Mouse (Mus musculus) embryonic facial prominence, embryonic 10.5 days (tissue): ENCODE results near the gene Psip1. TPM values are rescaled to one million over a fixed set of nuclear protein-coding genes. Genes with fewer than 3 reads are reported as not detected.
"Not testable (repeated sequence)": the region's sequence is repeated elsewhere in the genome, so short reads cannot be mapped to it uniquely, and the experiment has no call there.

Experiments used
- DNase-seq: peaks from one replicate; pipeline ENCODE4 v3.0.0-alpha.2; 2017; ENCODE audit warnings: low spot score
- H3K27ac ChIP-seq: fragments of 300-500 bp; sonication (generic); replicated peaks from 2 replicates; pipeline ENCODE4 v1.5.1; 2016; ENCODE audit warnings: mild to moderate bottlenecking
- H3K27me3 ChIP-seq: fragments of 300-500 bp; sonication (generic); replicated peaks from 2 replicates; pipeline ENCODE4 v1.6.1; 2016; ENCODE audit warnings: low read depth, mild to moderate bottlenecking; ENCODE audit not compliant: poor library complexity, severe bottlenecking
- H3K36me3 ChIP-seq: fragments of 300-500 bp; sonication (generic); replicated peaks from 2 replicates; pipeline ENCODE4 v1.6.1; 2016; ENCODE audit warnings: mild to moderate bottlenecking, moderate library complexity
- H3K4me1 ChIP-seq: fragments of 300-500 bp; sonication (generic); 2 replicates; pipeline ENCODE4 v1.6.1; 2016
- H3K4me3 ChIP-seq: fragments of 300-500 bp; sonication (generic); 2 replicates; pipeline ENCODE4 v1.5.1; 2016; ENCODE audit warnings: mild to moderate bottlenecking, moderate library complexity
- H3K9me3 ChIP-seq: fragments of 300-500 bp; sonication (generic); 2 replicates; pipeline ENCODE4 v1.6.1; 2016; ENCODE audit warnings: mild to moderate bottlenecking
- WGBS: fragments of 180-500 bp; shearing (Covaris S2); methylation state at CpG from one replicate; pipeline ENCODE4 v1.1.7; 2016; 5-methylcytosine and 5-hydroxymethylcytosine counted together
- polyA plus RNA-seq: library from polyadenylated mRNA; unstranded; fragments of >200 nt; fragmentation: Nextera tagmentation; extraction: Ambion mirVana; gene quantifications from 2 replicates; pipeline ENCODE4 v1.2.1, GENCODE M21; 2016

Gene Psip1
- polyA plus RNA-seq, 1 experiment from 2014 or later: 278 TPM

DNA sequence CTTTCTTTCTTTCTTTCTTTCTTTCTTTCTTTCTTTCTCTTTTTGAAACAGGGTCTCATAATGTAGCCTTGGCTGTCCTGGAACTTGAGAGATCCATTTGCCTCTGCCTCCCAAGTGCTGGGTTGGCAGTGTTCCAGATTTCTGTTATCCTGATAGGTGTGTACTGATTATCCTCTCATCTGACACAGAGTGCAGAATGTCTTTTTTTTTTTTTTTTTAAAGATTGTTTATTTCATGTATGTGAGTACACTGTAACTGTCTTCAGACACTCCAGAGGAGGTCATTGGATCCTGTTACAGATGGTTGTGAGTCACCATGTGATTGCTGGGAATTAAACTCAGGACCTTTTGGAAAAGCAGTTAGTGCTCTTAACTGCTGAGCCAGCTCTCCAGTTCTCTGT, 33.5 kb upstream of the Psip1 start:
- Histone ChIP-seq H3K4me1 (peaks cover 24% of the 10 kb centered on the region), H3K27ac (no peak overlapping the region), H3K27me3 (no peaks in the 10 kb centered on the region), H3K4me3 (no peak overlapping the region), H3K9me3 (no peaks in the 10 kb centered on the region), H3K36me3 (no peaks in the 10 kb centered on the region)
- DNase-seq: no peak

- 80% methylated on average over 2 of the region's 2 CpGs for WGBS
- Histone ChIP-seq H3K4me1 (peaks cover 19% of the 10 kb centered on the region), H3K9me3 (no peaks in the 10 kb centered on the region), H3K27me3 (no peaks in the 10 kb centered on the region), H3K4me3 (no peak overlapping the region), H3K27ac (no peak overlapping the region), H3K36me3 (no peaks in the 10 kb centered on the region)
- no peak for DNase-seq
Measured at GRCm38 (mm10) chr4:83519148-83519547, 32.9 kb upstream of the Psip1 start.

DNA sequence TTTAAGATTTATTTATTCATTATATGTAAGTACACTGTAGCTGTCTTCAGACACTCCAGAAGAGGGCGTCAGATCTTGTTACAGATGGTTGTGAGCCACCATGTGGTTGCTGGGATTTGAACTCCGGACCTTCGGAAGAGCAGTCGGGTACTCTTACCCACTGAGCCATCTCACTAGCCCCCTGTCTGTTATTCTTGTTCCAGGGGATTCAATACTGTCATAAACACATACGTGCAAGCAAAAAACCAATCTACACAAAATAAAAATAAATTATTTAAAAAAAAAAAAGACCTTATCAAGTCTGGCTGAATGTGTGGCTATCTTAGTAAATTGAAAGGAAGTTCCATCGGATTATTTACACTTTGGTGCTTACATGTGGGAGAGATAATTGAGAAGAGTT, 29.9 kb upstream of the Psip1 start:
- H3K4me3 ChIP-seq, DNase-seq, H3K4me1 ChIP-seq, H3K36me3 ChIP-seq, H3K9me3 ChIP-seq, H3K27me3 ChIP-seq, H3K27ac ChIP-seq: not testable (repeated sequence)
- WGBS: 91% methylated on average over 5 of the region's 6 CpGs

- WGBS: 83% methylated on average over 10 of the region's 10 CpGs
- peaks cover 6% of the 10 kb centered on the region for H3K4me1 ChIP-seq
- no peaks in the 10 kb centered on the region for H3K36me3 ChIP-seq
- no peak overlapping the region for H3K4me3 ChIP-seq
- H3K27ac ChIP-seq: no peak overlapping the region
- DNase-seq: peak; percentile 32
- no peaks in the 10 kb centered on the region for H3K27me3 ChIP-seq
- no peaks in the 10 kb centered on the region for H3K9me3 ChIP-seq
Measured at GRCm38 (mm10) chr4:83514976-83515669, 28.9 kb upstream of the Psip1 start.

DNA sequence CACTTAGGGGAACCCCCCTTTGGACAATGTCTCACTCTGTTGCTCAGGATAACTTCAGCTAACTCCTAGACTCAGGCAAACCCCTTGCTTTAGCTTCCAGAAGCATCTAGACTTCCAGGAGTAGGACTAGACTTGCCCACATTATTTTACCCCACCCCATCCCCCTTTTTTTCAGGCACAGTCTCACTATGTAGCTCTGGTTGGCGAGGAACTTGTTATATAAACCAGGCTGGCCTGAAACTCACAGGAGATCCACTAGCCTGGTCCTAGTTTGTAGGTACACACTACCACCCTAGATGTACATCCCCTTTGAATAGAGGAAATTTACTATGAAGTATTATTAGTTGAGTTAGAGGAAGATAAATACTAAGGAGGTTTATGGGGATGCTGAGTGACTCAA, 27.9 kb upstream of the Psip1 start:
- WGBS: 75% methylated on average over 1 of the region's 1 CpGs
- peaks cover 6% of the 10 kb centered on the region for H3K4me1 ChIP-seq
- no peaks in the 10 kb centered on the region for H3K9me3 ChIP-seq
- H3K27me3 ChIP-seq: no peaks in the 10 kb centered on the region
- H3K27ac ChIP-seq: no peak overlapping the region
- DNase-seq: no peak
- no peak overlapping the region for H3K4me3 ChIP-seq
- no peaks in the 10 kb centered on the region for H3K36me3 ChIP-seq

DNA sequence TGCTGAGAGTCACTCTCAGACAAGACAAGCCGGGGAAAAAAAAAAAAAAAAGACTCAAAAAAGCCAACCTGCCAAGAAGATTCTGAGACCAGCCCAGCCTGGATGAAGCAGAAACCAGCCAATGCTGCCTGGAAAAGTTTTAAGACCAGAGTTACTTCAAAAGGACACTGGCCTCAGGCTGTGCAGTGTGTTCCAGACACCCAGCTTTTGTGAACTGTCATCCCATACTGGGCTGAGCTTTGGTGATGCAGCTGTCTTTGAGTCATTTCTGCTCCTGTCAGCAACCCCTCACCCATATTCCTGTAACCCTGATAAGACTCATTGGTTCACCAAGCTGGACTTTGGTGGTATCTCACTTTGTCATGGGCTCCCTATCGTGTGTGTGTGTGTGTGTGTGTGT, 26.4 kb upstream of the Psip1 start:
- Histone ChIP-seq H3K4me3 (no peak overlapping the region), H3K27ac (no peak overlapping the region), H3K4me1 (peaks cover 17% of the 10 kb centered on the region), H3K27me3 (no peaks in the 10 kb centered on the region), H3K36me3 (no peaks in the 10 kb centered on the region), H3K9me3 (no peaks in the 10 kb centered on the region)
- no peak for DNase-seq
- 78% methylated on average over 2 of the region's 2 CpGs for WGBS

DNA sequence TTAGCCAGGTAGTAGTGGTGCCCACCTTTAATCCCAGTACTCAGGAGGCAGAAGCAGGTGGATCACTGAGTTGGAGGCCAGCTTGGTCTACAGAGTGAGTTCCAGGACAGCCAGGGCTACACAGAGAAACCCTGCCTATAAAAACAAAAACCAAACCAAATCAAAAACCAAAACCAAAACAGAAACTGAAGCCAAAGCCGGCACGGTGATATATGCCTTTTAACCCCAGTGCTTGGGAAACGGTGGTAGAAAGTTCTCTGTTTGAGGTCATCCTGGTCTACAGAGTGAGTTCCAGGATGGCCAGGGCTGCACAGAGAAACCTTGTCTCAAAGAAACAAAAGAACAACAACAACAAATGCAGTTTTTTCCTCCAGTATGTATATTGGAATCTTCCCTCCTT, 26.0 kb upstream of the Psip1 start:
- Histone ChIP-seq H3K4me1 (peaks cover 21% of the 10 kb centered on the region), H3K27ac (no peak overlapping the region), H3K4me3 (no peak overlapping the region), H3K9me3 (no peaks in the 10 kb centered on the region), H3K36me3 (no peaks in the 10 kb centered on the region), H3K27me3 (no peaks in the 10 kb centered on the region)
- WGBS: 87% methylated on average over 3 of the region's 3 CpGs
- no peak for DNase-seq

DNA sequence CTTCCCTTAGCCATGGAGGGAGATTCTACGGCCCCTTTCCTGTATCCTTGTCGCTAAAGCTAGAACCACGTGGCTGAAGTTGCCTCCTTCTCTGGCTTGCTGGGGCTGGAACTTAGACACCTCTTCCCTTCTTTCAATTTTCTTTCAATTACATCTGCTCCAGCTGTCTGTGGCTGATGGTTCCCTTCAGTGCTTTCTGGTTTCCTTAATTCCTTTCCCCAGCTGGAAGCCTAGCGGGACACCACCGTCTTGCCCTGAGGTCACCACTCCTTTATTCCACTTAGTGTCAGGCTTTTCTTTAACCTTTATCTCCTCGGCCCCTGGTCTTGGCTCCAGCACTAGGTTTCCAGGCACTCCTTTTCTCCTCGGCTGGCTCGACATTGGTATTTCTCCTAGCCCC, 24.8 kb upstream of the Psip1 start:
- no peaks in the 10 kb centered on the region for H3K27me3 ChIP-seq
- H3K36me3 ChIP-seq: no peaks in the 10 kb centered on the region
- DNase-seq: no peak
- no peaks in the 10 kb centered on the region for H3K9me3 ChIP-seq
- WGBS: 37% methylated on average over 8 of the region's 8 CpGs
- H3K4me3 ChIP-seq: no peak overlapping the region
- H3K27ac ChIP-seq: no peak overlapping the region
- peaks cover 21% of the 10 kb centered on the region for H3K4me1 ChIP-seq

- 49% methylated on average over 2 of the region's 2 CpGs for WGBS
- H3K4me1 ChIP-seq: peaks cover 21% of the 10 kb centered on the region
Measured at GRCm38 (mm10) chr4:83509600-83509999, 23.3 kb upstream of the Psip1 start.

GRCm38 (mm10) chr4:83501037-83501430, 14.8 kb upstream of the Psip1 start:
- H3K9me3 ChIP-seq: no peaks in the 10 kb centered on the region
- peak overlapping the region; percentile 81 for H3K27ac ChIP-seq
- no peaks in the 10 kb centered on the region for H3K36me3 ChIP-seq
- H3K4me3 ChIP-seq: peak overlapping the region; percentile 51
- DNase-seq: no peak
- H3K27me3 ChIP-seq: no peaks in the 10 kb centered on the region
- WGBS: 40% methylated on average over 7 of the region's 7 CpGs
- peaks cover 13% of the 10 kb centered on the region for H3K4me1 ChIP-seq

More at GRCm38 (mm10) chr4:83509600-83509999, 23.3 kb upstream of the Psip1 start:
- H3K27me3 ChIP-seq: no peaks in the 10 kb centered on the region
- no peak overlapping the region for H3K4me3 ChIP-seq
- no peak for DNase-seq
- H3K36me3 ChIP-seq: no peaks in the 10 kb centered on the region
- no peak overlapping the region for H3K27ac ChIP-seq
- H3K9me3 ChIP-seq: no peaks in the 10 kb centered on the region

DNA sequence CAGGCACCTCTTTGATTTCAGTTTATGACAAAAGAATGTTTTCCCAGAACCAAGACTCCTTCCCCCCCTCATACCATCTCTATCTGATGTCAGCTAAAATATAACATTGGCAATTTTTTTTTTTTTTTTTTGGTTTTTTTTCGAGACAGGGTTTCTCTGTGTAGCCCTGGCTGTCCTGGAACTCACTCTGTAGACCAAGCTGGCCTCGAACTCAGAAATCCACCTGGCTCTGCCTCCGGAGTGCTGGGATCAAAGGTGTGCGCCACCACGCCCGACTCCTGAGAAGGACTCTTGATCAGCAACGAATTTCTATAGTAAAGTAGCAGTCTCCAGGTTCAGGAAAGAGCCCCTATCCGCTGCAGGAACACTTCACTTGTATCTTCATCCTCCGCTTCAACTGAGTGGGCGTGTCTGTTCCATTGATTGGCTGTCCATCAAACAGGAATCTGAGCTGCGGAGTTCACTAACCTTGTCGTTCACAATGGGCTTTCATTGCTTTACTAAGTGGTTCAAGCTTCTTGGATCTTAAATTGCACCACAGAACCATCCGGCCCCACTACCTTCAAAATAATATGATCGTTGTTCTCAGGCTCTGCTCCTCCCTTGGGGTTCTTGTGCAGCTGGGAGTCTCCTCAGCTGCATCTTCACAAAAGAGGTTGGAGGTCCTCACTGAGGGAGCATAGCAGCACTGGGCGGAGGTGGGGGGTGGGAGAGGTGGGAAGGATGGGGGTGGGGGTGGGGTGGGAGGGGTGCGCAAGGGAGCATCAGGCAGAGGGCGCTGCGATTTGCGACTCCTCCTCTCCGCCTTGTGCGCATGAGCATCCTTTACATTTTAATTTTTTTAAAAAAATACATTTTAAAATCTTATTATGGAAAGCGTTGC, 14.1 kb upstream of the Psip1 start:
- peak; percentile 79 for DNase-seq
- WGBS: 5% methylated on average over 22 of the region's 22 CpGs
- H3K27ac ChIP-seq: peak overlapping the region; percentile 81

GRCm38 (mm10) chr4:83497013-83497412, 10.8 kb upstream of the Psip1 start:
- H3K4me3 ChIP-seq, H3K36me3 ChIP-seq, H3K27ac ChIP-seq, DNase-seq, H3K9me3 ChIP-seq, H3K27me3 ChIP-seq: not testable (repeated sequence)
- H3K4me1 ChIP-seq: peaks cover 13% of the 10 kb centered on the region
- WGBS: 92% methylated on average over 5 of the region's 5 CpGs

More for the DNA sequence above, 14.1 kb upstream of the Psip1 start:
- Histone ChIP-seq H3K27me3 (no peaks in the 10 kb centered on the region), H3K9me3 (no peaks in the 10 kb centered on the region), H3K4me3 (peak overlapping the region; percentile 51), H3K4me1 (peaks cover 13% of the 10 kb centered on the region), H3K36me3 (no peaks in the 10 kb centered on the region)

GRCm38 (mm10) chr4:83493112-83493511, 6.9 kb upstream of the Psip1 start:
- no peak for DNase-seq
- Histone ChIP-seq H3K27ac (no peak overlapping the region), H3K27me3 (no peaks in the 10 kb centered on the region), H3K9me3 (no peaks in the 10 kb centered on the region), H3K4me1 (peaks cover 16% of the 10 kb centered on the region), H3K36me3 (no peaks in the 10 kb centered on the region), H3K4me3 (no peak overlapping the region)
- WGBS: 88% methylated on average over 1 of the region's 1 CpGs
